Mouse (Mus musculus) liver, embryonic 14.5 days (tissue): ENCODE measurements around the gene 2900026A02Rik.

Experiments
- CTCF ChIP-seq: IDR thresholded peaks from 2 replicates; pipeline ENCODE4 v1.5.1; 2016; ENCODE audit warnings: antibody characterized with exemption, low read depth, control low read depth
- EP300 ChIP-seq: IDR thresholded peaks from 2 replicates; pipeline ENCODE4 v1.6.1; 2016; ENCODE audit warnings: antibody characterized with exemption, low read depth

- TF ChIP-seq CTCF (no peak), EP300 (no peak)
These were observed 151.0 kb downstream of the 2900026A02Rik start, which contains the start of gene Crybb2 for GRCm38 (mm10) chr5:113070017-113070416.
